Comparison of ENCODE assay signal across 28 mouse cellular contexts in the genomic region with DNA sequence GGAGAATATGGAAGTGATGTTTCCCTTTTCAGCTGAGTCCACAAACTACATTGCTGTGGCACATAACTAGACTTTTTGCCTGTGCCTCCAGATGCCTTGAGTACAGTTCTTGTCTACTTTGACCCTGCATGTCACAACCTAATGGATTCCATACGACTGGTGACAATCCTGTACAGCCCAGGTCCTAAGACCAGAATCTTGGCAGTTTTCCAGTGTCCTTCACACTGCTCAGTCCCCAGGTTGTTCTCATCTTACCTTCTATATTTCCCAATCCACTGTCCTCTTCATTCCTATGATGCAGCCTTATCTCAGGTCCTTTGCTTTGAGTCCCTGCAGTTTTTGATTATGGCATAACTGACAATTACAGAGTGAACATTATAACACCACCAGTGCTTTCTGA.
DNase-seq lines count a peak whose midpoint lies in the region; ATAC-seq lines count a peak whose summit lies in the region.
"Had no signal": no experiment of that assay in that cellular context is flagged by ENCODE, and none has a peak within 500 bp of the region (broad histone marks: within the 10 kb centered on the region; RNA-seq: fewer than 3 reads in every experiment).

No protein-coding gene starts in this region.

- H3K4me1 ChIP-seq in kidney, embryonic 14.5 days (ENCODE audit: control insufficient read depth, insufficient read depth, low read length): peaks cover 2% of the 10 kb centered on the region; the same call in 1 of the 2 replicates
- H3K4me1 ChIP-seq: hindbrain, embryonic 15.5 days; midbrain, embryonic 15.5 days; stomach, embryonic 15.5 days had no signal

- H3K36me3 ChIP-seq in kidney, embryonic 14.5 days (ENCODE audit: control insufficient read depth, insufficient read depth, low read length): no peaks in the 10 kb centered on the region
- H3K36me3 ChIP-seq: forebrain, embryonic 10.5 days; heart, embryonic 12.5 days; hindbrain, embryonic 15.5 days; limb, embryonic 12.5 days; midbrain, embryonic 15.5 days; stomach, embryonic 15.5 days had no signal

- no peak overlapping the region for H3K4me3 ChIP-seq in kidney, embryonic 14.5 days (ENCODE audit: low read length)
- H3K4me3 ChIP-seq: forebrain, embryonic 10.5 days; heart, embryonic 12.5 days; hindbrain, embryonic 15.5 days; limb, embryonic 12.5 days; midbrain, embryonic 15.5 days; myocyte; stomach, embryonic 15.5 days had no signal

- no peaks in the 10 kb centered on the region for H3K27me3 ChIP-seq in kidney, embryonic 14.5 days (ENCODE audit: control insufficient read depth, insufficient read depth, low read length)
- H3K27me3 ChIP-seq: heart, embryonic 12.5 days; hindbrain, embryonic 15.5 days; limb, embryonic 12.5 days; midbrain, embryonic 15.5 days; stomach, embryonic 15.5 days had no signal

- H3K27ac ChIP-seq in kidney, embryonic 14.5 days (ENCODE audit: low read depth, low read length): no peak overlapping the region
- H3K27ac ChIP-seq: forebrain, embryonic 10.5 days; hindbrain, embryonic 15.5 days; limb, embryonic 12.5 days; midbrain, embryonic 15.5 days; stomach, embryonic 15.5 days had no signal

- WGBS in kidney, embryonic 14.5 days: 13% methylated on average over 1 of the region's 1 CpGs

- H3K9me3 ChIP-seq in kidney, embryonic 14.5 days (ENCODE audit: control insufficient read depth, low read length): no peaks in the 10 kb centered on the region
- H3K9me3 ChIP-seq: forebrain, embryonic 10.5 days; heart, embryonic 12.5 days; hindbrain, embryonic 15.5 days; limb, embryonic 12.5 days; midbrain, embryonic 15.5 days; stomach, embryonic 15.5 days had no signal

- H3K4me2 ChIP-seq in kidney, embryonic 14.5 days (replicated peaks; ENCODE audit: low read depth, low read length): no peak overlapping the region
- H3K4me2 ChIP-seq: heart, embryonic 12.5 days; hindbrain, embryonic 15.5 days; limb, embryonic 12.5 days; liver, embryonic 11.5 days; midbrain, embryonic 15.5 days; stomach, embryonic 15.5 days had no signal

- H3K9ac ChIP-seq in kidney, embryonic 14.5 days (ENCODE audit: low read depth, low read length): no peak overlapping the region
- H3K9ac ChIP-seq: forebrain, postnatal 0 days; heart, embryonic 12.5 days; hindbrain, embryonic 15.5 days; limb, embryonic 12.5 days; midbrain, embryonic 15.5 days; stomach, embryonic 15.5 days had no signal

- ATAC-seq in kidney, embryonic 14.5 days (ENCODE audit: low FRiP score, low TSS enrichment): peak; percentile 51; the same call in 1 of the 2 replicates
- 0 out of 2 replicates have a peak, but pooled peaks have one; percentile 35 for ATAC-seq in erythroblast, adult 5-6 weeks (replicated peaks; ENCODE audit: low FRiP score, poor library complexity, severe bottlenecking)
- ATAC-seq: CD4-positive, CD25-positive, alpha-beta regulatory T cell, adult 4 months; forebrain, postnatal 0 days; intestine, embryonic 16.5 days; midbrain, embryonic 15.5 days had no signal

- peak; percentile 70 for DNase-seq in embryo, embryonic 10 days (ENCODE audit: low spot score)
- DNase-seq in embryo, embryonic 9.5 days (ENCODE audit: extremely low spot score): no peak
- no peak for DNase-seq in kidney, adult 9 months
- DNase-seq in 416B (ENCODE audit: low read depth): peak; percentile 31
- DNase-seq in lung, postnatal 4 days: no peak
- no peak for DNase-seq in right cerebral cortex, postnatal 4 days
- DNase-seq: adrenal gland, postnatal 36 days; cerebellum, adult 9-10 months; forebrain, postnatal 0 days; heart, postnatal 4 days; kidney, postnatal 10 days; lung, adult 18-20 months; lung, postnatal 10 days; right cerebral cortex, adult 18-20 months; thymus, adult 18-20 months; thymus, postnatal 4 days had no signal

Comparison
In these comparisons a context has a peak if more than half of its experiments do, and no peak if none do; other contexts are left out.
1. DNase-seq: peak in embryo, embryonic 10 days (single experiment) and 416B (single experiment); none in embryo, embryonic 9.5 days (single experiment), kidney, adult 9 months (single experiment), lung, postnatal 4 days (0 of 2) and right cerebral cortex, postnatal 4 days (single experiment).